Mouse (Mus musculus): ENCODE measurements around the gene Zbtb20.

DNA sequence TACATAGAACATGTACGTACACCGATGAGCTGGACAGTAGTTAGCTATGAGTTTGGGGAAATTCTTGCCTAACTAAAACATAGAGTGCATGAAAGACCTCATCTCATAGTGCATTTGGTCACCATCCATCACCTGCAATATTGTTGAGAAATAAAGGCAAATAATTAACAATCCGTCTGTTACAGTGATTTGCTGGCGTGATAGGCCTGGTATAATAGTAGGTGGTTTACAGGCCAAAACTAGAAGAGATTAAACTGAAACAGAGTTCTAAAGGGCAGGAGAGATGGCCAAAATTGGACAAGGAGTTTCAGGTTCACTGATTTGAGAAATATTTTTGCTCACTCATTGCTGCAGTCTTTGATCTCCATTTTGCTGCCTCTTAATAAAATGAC, 460.1 kb downstream of the Zbtb20 start:
- no peak for TF ChIP-seq CTCF (IDR thresholded peaks at IDR 0.05; ENCODE audit: low read depth, low read length)
- TF ChIP-seq POLR2A (IDR thresholded peaks at IDR 0.05; ENCODE audit: borderline replicate concordance, low read depth, low read length), result no peak

Data from bone marrow macrophage, adult 2 months (primary cell).